32 mouse cellular contexts compared by ENCODE assay signal in the genomic region with DNA sequence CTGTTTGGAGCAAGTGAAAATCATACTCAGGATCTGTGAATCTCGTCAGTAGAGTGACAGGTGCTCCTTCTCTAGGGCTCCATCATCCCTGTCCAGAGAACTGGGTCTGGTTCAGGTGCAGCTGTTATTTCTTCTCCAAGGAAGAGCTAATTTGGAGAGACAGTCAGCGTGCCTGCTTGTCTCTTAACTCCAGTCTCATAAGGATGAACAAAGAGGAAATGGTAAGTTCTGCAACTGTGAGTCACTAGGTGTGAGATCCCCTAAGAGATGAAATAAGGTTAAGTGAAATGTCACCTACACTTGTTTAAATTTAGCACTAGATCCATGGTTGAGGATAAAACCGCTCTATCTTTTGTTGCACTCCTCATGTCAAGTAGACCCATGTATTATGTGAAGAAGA. TPM values are rescaled to one million over a fixed set of nuclear protein-coding genes. Genes with fewer than 3 reads are reported as not detected.
A peak's percentile ranks its signal among the peaks of the same experiment; 100 is the strongest.
DNase-seq lines count a peak whose midpoint lies in the region; ATAC-seq and TF ChIP-seq lines count a peak whose summit lies in the region.
"Had no signal": no experiment of that assay in that cellular context is flagged by ENCODE, and none has a peak within 500 bp of the region (broad histone marks: within the 10 kb centered on the region; RNA-seq: fewer than 3 reads in every experiment).

No protein-coding gene starts in this region.

- H3K9me3 ChIP-seq in midbrain, postnatal 0 days (ENCODE audit: low read length), result no peaks in the 10 kb centered on the region
- H3K9me3 ChIP-seq: embryonic facial prominence, embryonic 12.5 days; embryonic facial prominence, embryonic 15.5 days; G1E; hindbrain, embryonic 12.5 days; hindbrain, embryonic 15.5 days had no signal

- ATAC-seq in common myeloid progenitor, adult 5-6 weeks (replicated peaks; ENCODE audit: low read depth, poor library complexity, severe bottlenecking), result peak; percentile 51
- peak; percentile 37; the same call in 1 of the 2 replicates for ATAC-seq in megakaryocyte progenitor cell, adult 5-6 weeks (replicated peaks; ENCODE audit: poor library complexity)
- no peak for ATAC-seq in midbrain, postnatal 0 days (ENCODE audit: low FRiP score)
- ATAC-seq: forebrain, embryonic 14.5 days; forebrain, postnatal 0 days; Patski had no signal

- no peak for TF ChIP-seq CTCF in midbrain, postnatal 0 days (IDR thresholded peaks at IDR 0.05)

- no peaks in the 10 kb centered on the region for H3K4me1 ChIP-seq in midbrain, postnatal 0 days (ENCODE audit: insufficient read depth, low read length)
- H3K4me1 ChIP-seq: embryonic facial prominence, embryonic 12.5 days; embryonic facial prominence, embryonic 15.5 days; hindbrain, embryonic 12.5 days; hindbrain, embryonic 15.5 days had no signal

- H3K9ac ChIP-seq in midbrain, postnatal 0 days (replicated peaks; ENCODE audit: low read length, poor library complexity, severe bottlenecking), result no peak overlapping the region
- H3K9ac ChIP-seq: embryonic facial prominence, embryonic 12.5 days; embryonic facial prominence, embryonic 15.5 days; forebrain, postnatal 0 days; hindbrain, embryonic 12.5 days; hindbrain, embryonic 15.5 days had no signal

- peak; percentile 26 for DNase-seq in A20 (ENCODE audit: low read depth, low spot score)
- DNase-seq in frontal cortex, postnatal 25 days (ENCODE audit: low spot score in 2 of 2), result no peak
- DNase-seq in retina, postnatal 1 day, result no peak
- no peak for DNase-seq in midbrain, postnatal 0 days (ENCODE audit: low spot score)
- DNase-seq: adrenal gland, adult 2 months; adrenal gland, postnatal 14 days; cerebellum, adult 18-20 months; cerebellum, adult 9-10 months; cerebellum, postnatal 14 days; forebrain, postnatal 0 days; gastrocnemius, postnatal 10 days; gastrocnemius, postnatal 36 days; heart, adult 11 months had no signal

- no peaks in the 10 kb centered on the region for H3K27me3 ChIP-seq in midbrain, postnatal 0 days (ENCODE audit: insufficient read depth, low read length)
- H3K27me3 ChIP-seq: CH12.LX; embryonic facial prominence, embryonic 12.5 days; embryonic facial prominence, embryonic 15.5 days; hindbrain, embryonic 12.5 days; hindbrain, embryonic 15.5 days had no signal

- WGBS in midbrain, postnatal 0 days, result 76% methylated on average over 3 of the region's 3 CpGs

- no peak overlapping the region for H3K4me2 ChIP-seq in midbrain, postnatal 0 days (ENCODE audit: low read depth, low read length, poor library complexity, severe bottlenecking)
- H3K4me2 ChIP-seq: embryonic facial prominence, embryonic 12.5 days; embryonic facial prominence, embryonic 15.5 days; heart, embryonic 11.5 days; hindbrain, embryonic 12.5 days; hindbrain, embryonic 15.5 days had no signal

- no peaks in the 10 kb centered on the region for H3K36me3 ChIP-seq in midbrain, postnatal 0 days (ENCODE audit: insufficient read depth, low read length)
- H3K36me3 ChIP-seq: embryonic facial prominence, embryonic 12.5 days; embryonic facial prominence, embryonic 15.5 days; G1E; hindbrain, embryonic 12.5 days; hindbrain, embryonic 15.5 days had no signal

- no peak overlapping the region for H3K27ac ChIP-seq in midbrain, postnatal 0 days (ENCODE audit: low read depth, low read length)
- H3K27ac ChIP-seq: embryonic facial prominence, embryonic 12.5 days; embryonic facial prominence, embryonic 15.5 days; hindbrain, embryonic 12.5 days; hindbrain, embryonic 15.5 days had no signal

- no peak overlapping the region for H3K4me3 ChIP-seq in midbrain, postnatal 0 days (ENCODE audit: low read depth, low read length)
- H3K4me3 ChIP-seq: embryonic facial prominence, embryonic 12.5 days; embryonic facial prominence, embryonic 15.5 days; hindbrain, embryonic 12.5 days; hindbrain, embryonic 15.5 days had no signal

RNA-seq across cellular contexts. Expression of a gene that starts 5.3 kb away (rescaled TPM):
- 2.0 TPM in 1 of 2 replicates, not detected in the other for total RNA-seq in common myeloid progenitor, adult 5-6 weeks (2017)
- total RNA-seq in megakaryocyte progenitor cell, adult 5-6 weeks (2015), result 0.49 TPM in 1 of 2 replicates, not detected in the other
- not detected in 2 replicates for total RNA-seq in megakaryocyte progenitor cell, adult 5-6 weeks (2017)
- 0.24 TPM in 1 of 2 replicates, not detected in the other for total RNA-seq in midbrain, postnatal 0 days (2014; rRNA removed)
- 0.15 and 0.34 TPM in 2 replicates for polyA plus RNA-seq in midbrain, postnatal 0 days (2015; fragmentation: Nextera tagmentation; extraction: Ambion mirVana)
- total RNA-seq: adrenal gland, postnatal 14 days; CH12.LX; forebrain, postnatal 0 days; gastrocnemius, postnatal 10 days; gastrocnemius, postnatal 36 days; heart, adult 8-10 months; heart, postnatal 25 days; hematopoietic stem cell, adult 5-6 weeks had no signal
- polyA plus RNA-seq: adrenal gland, adult 2 months; embryonic facial prominence, embryonic 12.5 days; embryonic facial prominence, embryonic 15.5 days; forebrain, embryonic 11.5 days; forebrain, embryonic 14.5 days; forebrain, postnatal 0 days; G1E; heart, embryonic 11.5 days; heart, embryonic 14.5 days; heart, postnatal 0 days; hindbrain, embryonic 12.5 days; intestine, embryonic 14.5 days; Patski had no signal

RNA-seq across cellular contexts. Expression of a gene that starts 8.6 kb away (rescaled TPM):
- total RNA-seq in common myeloid progenitor, adult 5-6 weeks (2017), result 2.8 and 7.4 TPM in 2 replicates
- 0.78 TPM in 1 of 2 replicates, not detected in the other for total RNA-seq in megakaryocyte progenitor cell, adult 5-6 weeks (2015)
- 2.3 and 2.5 TPM in 2 replicates for total RNA-seq in megakaryocyte progenitor cell, adult 5-6 weeks (2017)
- total RNA-seq in midbrain, postnatal 0 days (2014; rRNA removed), result not detected in 2 replicates
- not detected in 2 replicates for polyA plus RNA-seq in midbrain, postnatal 0 days (2015; fragmentation: Nextera tagmentation; extraction: Ambion mirVana)
- total RNA-seq: adrenal gland, postnatal 14 days; CH12.LX; forebrain, postnatal 0 days; G1E; gastrocnemius, postnatal 10 days; gastrocnemius, postnatal 36 days; heart, postnatal 25 days had no signal
- polyA plus RNA-seq: embryonic facial prominence, embryonic 12.5 days; forebrain, embryonic 11.5 days; forebrain, embryonic 14.5 days; forebrain, postnatal 0 days; G1E; heart, embryonic 11.5 days; heart, embryonic 14.5 days; hindbrain, embryonic 12.5 days; hindbrain, embryonic 15.5 days; Patski had no signal

RNA-seq across cellular contexts. Expression of a gene that starts 40.6 kb away (rescaled TPM):
- 2.5 and 2.6 TPM in 2 replicates for total RNA-seq in common myeloid progenitor, adult 5-6 weeks (2017)
- total RNA-seq in megakaryocyte progenitor cell, adult 5-6 weeks (2015), result 5.7 and 8.2 TPM in 2 replicates
- total RNA-seq in megakaryocyte progenitor cell, adult 5-6 weeks (2017), result 11.8 and 12.2 TPM in 2 replicates
- total RNA-seq in midbrain, postnatal 0 days (2014; rRNA removed), result not detected in 2 replicates
- 0.07 TPM in 1 of 2 replicates, not detected in the other for polyA plus RNA-seq in midbrain, postnatal 0 days (2015; fragmentation: Nextera tagmentation; extraction: Ambion mirVana)
- total RNA-seq: adrenal gland, postnatal 14 days; CH12.LX; forebrain, postnatal 0 days; gastrocnemius, postnatal 10 days; gastrocnemius, postnatal 36 days had no signal
- polyA plus RNA-seq: adrenal gland, adult 2 months; forebrain, postnatal 0 days; frontal cortex, adult 2 months; G1E; heart, embryonic 11.5 days; heart, embryonic 14.5 days; Patski had no signal

RNA-seq across cellular contexts. Expression of a gene that starts 50.1 kb away (rescaled TPM):
- 90.8 and 91.1 TPM in 2 replicates for total RNA-seq in common myeloid progenitor, adult 5-6 weeks (2017)
- total RNA-seq in megakaryocyte progenitor cell, adult 5-6 weeks (2015), result 19.0 and 19.4 TPM in 2 replicates
- total RNA-seq in megakaryocyte progenitor cell, adult 5-6 weeks (2017), result 45.5 and 62.8 TPM in 2 replicates
- total RNA-seq in midbrain, postnatal 0 days (2014; rRNA removed), result 281 and 333 TPM in 2 replicates
- 276 and 278 TPM in 2 replicates for polyA plus RNA-seq in midbrain, postnatal 0 days (2015; fragmentation: Nextera tagmentation; extraction: Ambion mirVana)
